Mouse (Mus musculus) T-helper 17 cell (primary cell): ENCODE measurements around the gene Pla2r1.

Experiments used
- in situ Hi-C, 2 experiments: fragments of 300-600 bp; cut with MboI, MseI; formaldehyde crosslinking; loops; 1 replicate in 1 of 2; 2 replicates in 1 of 2; pipeline ENCODE4 v1.15.1; 2025; ENCODE audit warnings: high pct_unique_total_duplicates in 2 of 2

Gene Pla2r1

DNA sequence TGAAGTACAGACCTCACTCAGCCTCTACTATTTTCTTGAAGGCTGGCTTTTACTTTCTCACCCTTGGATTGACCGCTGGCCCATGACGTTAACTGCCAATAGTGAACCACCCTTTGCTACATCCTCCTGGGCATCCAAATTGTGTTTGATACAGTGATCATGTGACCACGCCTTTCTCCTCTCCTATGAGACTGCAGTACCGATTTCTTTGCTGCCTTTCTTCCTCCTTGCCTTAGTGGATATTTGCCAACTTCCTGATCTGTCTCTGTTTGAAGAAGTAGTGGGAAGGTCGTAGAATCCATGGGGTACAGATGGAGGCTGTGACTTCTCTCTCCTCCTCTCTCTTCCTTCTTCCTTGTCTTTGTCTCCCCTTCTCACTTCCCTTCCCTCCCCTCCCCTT is 147.7 kb downstream of the Pla2r1 start:
- in situ Hi-C loops = no loop called here

GRCm38 (mm10) chr2:60404763-60405162 is 148.3 kb downstream of the Pla2r1 start:
- in situ Hi-C loops = loop anchor here in 1 of 2 experiments (5.0 kb wide), 1 partner anchor 82 kb away; no protein-coding TSS in a partner anchor

DNA sequence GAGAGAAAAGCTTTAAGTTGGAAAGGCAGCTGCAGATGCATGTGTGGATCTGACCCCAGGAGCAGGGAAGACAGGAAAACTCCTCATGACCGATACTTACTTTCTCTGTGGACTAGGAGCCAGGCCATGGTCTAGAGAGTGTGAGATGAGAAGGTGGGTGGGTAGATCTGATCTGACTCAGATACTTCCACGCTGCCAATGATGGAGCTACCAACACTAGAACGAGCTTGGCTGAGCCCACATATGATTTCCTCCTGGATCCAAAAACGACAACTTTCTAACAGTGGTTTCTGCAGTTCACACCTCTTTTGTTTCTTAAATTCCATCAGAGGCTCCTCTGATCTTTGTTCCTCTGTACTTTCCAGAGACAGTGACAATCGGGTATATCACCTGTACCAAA is 151.4 kb downstream of the Pla2r1 start:
- in situ Hi-C loops = loop anchor here in 1 of 2 experiments (5.0 kb wide), 1 partner anchor 79 kb away; no protein-coding TSS in a partner anchor

- in situ Hi-C loops = no loop called here
These were observed 159.3 kb downstream of the Pla2r1 start for GRCm38 (mm10) chr2:60393786-60394185.

- in situ Hi-C loops = no loop called here
These were observed 160.8 kb downstream of the Pla2r1 start for GRCm38 (mm10) chr2:60392286-60392685.

DNA sequence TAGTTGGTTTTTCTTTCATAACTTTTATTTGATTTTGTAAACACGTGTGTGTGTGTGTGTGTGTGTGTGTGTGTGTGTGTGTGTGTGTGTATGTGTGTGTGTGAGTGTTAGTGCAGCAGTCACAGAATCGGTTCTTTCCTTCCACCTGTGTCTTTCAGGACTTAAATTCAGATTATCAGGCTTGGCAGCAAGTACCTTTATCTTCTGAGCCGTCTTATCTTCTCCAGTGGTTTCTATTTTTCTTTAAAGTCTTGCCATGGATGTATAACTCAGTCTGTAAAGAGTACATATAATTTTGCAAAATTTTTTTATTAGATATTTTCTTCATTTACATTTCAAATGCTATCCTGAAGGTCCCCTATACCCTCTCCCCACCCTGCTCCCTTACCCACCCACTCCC is 165.7 kb downstream of the Pla2r1 start:
- in situ Hi-C loops = no loop called here

DNA sequence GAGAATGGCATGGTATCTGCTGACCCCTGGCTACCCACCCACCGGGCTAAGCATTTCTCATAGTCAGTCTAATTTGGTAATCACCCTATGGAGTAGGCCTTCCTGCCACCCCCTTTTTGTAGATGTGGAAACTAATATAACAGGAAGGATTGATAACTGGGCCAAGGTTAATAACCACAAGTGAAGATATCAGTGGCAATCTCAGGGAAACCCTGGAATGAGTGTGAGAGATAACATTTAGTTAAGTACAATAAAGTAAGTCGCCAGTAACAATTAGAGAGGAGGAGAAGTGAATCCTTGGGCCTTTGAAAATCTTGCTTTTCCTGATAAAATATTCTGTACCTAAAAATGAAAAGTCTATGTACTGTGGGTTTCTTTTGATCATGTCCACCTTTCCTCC is 166.3 kb downstream of the Pla2r1 start:
- in situ Hi-C loops = no loop called here

DNA sequence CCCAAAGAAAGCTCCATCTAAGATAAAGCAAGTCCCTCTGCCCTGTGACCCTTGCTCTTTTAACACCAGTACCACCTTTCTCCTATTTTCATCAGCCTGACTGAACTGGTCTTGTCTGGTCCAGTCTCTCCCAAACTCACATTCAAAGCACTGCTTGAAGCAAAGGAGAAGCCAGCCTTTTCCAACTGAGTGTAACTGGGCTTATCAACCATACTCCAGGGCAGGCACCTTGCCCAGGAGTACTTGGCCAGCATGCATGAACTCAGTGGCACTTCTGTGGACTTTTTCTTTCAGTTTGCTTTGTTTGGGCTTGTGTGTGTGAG is 168.4 kb downstream of the Pla2r1 start:
- in situ Hi-C loops = no loop called here

DNA sequence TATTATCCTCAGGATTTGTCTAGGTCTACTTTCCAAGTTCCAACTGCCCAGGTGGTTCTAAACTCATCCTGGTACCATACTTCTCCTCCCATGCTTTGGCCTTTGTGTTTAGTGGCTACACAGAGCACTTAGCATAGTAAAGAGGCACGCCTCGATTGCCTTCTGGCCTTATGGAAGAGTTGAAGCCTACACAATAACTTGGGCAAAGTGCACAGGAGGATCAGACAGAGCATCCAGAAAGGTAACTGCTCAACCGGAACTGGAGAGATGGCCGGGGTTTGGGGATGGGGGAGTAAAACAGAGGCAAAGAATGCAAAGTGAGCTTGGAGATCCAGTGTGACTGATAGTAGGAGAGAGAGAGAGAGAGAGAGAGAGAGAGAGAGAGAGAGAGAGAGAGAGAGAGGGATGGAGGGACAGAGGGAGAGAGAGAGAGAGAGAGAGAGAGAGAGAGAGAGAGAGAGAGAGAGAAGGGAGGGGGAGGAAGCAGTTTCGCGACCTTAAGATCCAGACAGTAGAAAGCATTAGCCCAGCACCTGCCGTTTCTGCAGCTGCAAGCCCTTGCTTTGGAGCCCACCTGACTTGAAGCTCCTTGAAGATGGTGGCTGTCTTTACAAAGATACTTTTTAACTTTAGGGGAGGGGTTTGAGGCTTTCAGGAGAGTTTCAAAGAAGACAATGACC is 168.9 kb downstream of the Pla2r1 start:
- in situ Hi-C loops = no loop called here

DNA sequence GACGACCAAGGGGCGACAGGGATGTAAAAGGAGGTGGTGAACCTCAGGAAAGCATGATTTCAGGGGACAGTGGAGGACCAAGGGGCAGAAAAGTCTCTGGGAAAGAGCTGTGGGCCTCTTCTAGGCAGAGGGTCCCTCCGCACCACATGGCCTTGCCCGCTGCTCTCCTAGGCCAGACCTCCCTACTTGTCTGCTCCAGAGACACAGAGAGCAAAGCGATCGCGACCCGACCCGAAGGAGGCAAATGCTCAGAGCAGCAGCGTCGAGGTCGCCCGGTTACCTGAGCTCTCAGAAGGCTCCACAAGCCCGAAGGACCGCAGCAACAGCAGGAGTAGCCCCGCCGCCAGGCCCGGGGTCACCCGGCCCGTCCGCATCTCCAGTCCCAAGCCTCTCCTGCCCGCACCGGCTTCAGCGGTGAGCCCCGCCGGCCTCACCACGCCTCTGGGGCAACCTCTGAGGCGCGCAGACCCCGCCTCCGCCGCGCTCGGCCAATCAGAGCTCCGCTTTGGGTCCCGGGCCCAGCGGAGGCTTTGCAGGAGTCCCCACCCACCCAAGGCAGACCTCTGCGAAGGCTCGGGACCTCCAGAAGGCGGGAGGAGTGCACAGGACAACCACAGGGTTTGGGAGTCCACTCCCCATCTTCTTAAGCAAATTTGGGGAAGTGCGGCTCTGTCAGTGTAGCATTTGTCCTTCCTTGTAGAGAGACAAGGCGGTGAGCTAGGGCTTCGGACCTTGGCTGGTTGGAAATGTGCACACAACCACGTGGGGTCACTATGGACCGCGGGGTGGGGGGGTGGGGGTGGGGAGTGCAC is 170.0 kb downstream of the Pla2r1 start, which contains the start of gene Ly75:
TSS of gene Ly75 (minus strand) at position 446 of the 812 bp plus-strand sequence.
- in situ Hi-C loops = no loop called here

- in situ Hi-C loops = no loop called here
These were observed 170.8 kb downstream of the Pla2r1 start for GRCm38 (mm10) chr2:60382346-60382745.

DNA sequence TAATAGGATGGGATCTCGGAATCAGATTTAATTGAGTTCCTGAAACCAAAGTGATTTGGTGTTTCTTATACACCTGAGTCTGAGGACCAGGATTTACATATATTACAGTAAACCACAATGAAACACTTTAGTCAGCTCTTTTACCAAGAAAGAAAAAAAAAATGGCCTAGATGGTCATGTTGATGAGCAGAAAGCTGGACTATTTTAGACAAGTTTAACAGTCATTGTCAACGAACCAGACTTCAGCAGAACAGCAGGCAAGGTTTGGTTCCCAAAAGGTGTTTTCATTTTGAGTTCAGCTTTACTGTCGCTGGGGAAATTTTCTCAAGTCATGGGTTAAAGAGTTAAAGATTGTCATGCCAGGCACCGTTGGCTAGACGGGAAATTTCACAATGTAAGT is 175.8 kb downstream of the Pla2r1 start:
- in situ Hi-C loops = loop anchor here in 1 of 2 experiments (10.0 kb wide), 2 partner anchors 488 to 1028 kb away; no protein-coding TSS in a partner anchor

- in situ Hi-C loops = loop anchor here in 1 of 2 experiments (10.0 kb wide), 2 partner anchors 489 to 1029 kb away; no protein-coding TSS in a partner anchor
These were observed 177.4 kb downstream of the Pla2r1 start for GRCm38 (mm10) chr2:60375608-60376107.

DNA sequence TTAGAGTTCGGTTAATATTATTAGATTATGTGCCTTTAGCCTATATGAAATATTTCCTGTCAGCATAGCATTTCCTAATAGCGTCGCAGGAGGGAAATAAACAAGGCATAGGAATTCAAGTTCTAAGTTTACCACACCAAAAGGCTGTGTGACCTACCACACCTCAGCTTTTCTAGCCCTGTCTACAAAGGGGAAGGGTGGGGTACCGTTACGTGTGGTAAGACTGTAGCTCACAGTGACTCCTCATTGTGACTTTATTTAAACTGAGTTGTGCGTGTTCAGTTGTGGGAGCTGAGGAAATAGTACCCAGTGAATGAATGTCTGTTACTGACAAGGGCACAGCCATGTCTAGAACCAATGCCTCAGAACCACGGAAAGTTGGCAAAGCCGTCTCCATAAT is 178.0 kb downstream of the Pla2r1 start:
- in situ Hi-C loops = loop anchor here in 1 of 2 experiments (10.0 kb wide), 2 partner anchors 490 to 1030 kb away; no protein-coding TSS in a partner anchor

GRCm38 (mm10) chr2:60370188-60370587 is 182.9 kb downstream of the Pla2r1 start:
- in situ Hi-C loops = loop anchor here (5.0 to 10.0 kb wide), 3 partner anchors 495 to 1035 kb away; no protein-coding TSS in a partner anchor

- in situ Hi-C loops = loop anchor here in 1 of 2 experiments (10.0 kb wide), 1 partner anchor 1325 kb away; no protein-coding TSS in a partner anchor
These were observed 183.7 kb downstream of the Pla2r1 start for GRCm38 (mm10) chr2:60369454-60369853.

- in situ Hi-C loops = loop anchor here in 1 of 2 experiments (10.0 kb wide), 1 partner anchor 1323 kb away; no protein-coding TSS in a partner anchor
These were observed 185.2 kb downstream of the Pla2r1 start for GRCm38 (mm10) chr2:60367871-60368270.
